Mouse (Mus musculus): ENCODE measurements around the gene Slc35c2.
A peak's percentile ranks its signal among the peaks of the same experiment; 100 is the strongest.

The Slc35c2 gene

GRCm38 (mm10) chr2:165287202-165287984 lies at the start of gene Slc35c2:
Gene Slc35c2 (minus strand): TSS chr2:165287869.
- DNase-seq (ENCODE audit: low read depth, low spot score) = peak; percentile 94

- DNase-seq (ENCODE audit: low read depth, low spot score) = peak; percentile 24
Measured at GRCm38 (mm10) chr2:165337191-165337590, 49.5 kb upstream of the Slc35c2 start.

DNA sequence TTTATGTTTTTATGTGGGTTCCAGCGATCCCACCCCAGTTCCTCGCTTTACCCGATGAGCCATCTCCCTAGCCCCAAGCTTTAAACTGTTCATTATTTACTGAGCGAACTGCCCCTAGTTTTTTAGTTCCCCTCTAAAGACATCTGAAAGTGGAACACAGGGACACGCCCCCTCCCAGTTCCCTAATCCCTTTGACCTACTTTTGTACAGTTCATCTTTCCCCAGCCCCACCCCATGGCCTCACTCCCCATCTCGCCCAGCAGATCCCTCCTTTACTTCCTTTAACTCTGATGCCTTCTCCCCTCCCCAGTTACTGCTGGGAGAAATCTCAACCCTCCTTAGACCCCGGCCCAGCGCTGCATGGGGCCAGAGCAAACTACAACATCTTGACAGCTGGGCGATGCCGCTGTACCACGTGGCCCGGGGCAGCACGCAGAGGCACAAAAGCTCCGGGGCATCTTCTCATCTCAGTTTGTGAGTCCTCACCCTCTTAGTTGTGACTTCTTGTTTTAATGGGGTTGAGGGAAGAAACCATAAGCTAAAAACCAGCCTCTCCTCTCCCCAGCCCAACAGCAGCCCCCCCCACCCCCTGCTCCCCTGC lies 45.0 kb upstream of the Slc35c2 start:
- no peak for DNase-seq (ENCODE audit: low read depth, low spot score)

- DNase-seq (ENCODE audit: low read depth, low spot score) = no peak
Measured at GRCm38 (mm10) chr2:165329703-165330102, 42.0 kb upstream of the Slc35c2 start.

DNA sequence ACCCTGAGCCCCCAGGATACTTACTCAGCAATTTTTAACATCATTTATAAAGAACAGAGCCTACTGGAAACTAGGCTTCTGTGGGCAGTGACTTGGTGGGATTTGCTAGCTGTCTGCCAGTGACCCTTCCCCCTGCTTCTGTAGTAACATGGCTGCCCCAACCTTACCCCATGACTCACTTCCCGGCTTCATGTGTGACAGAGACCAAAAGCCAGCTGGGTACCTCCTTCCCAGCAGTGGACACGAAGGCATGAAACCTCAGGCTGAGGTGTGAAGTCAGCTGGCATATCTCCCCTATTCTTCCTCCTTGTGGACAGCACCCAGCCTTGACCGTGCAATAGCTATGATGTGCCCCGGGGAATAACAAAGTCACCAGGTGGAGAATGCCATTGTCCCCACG lies 41.1 kb upstream of the Slc35c2 start:
- DNase-seq (ENCODE audit: low read depth, low spot score) = no peak

DNA sequence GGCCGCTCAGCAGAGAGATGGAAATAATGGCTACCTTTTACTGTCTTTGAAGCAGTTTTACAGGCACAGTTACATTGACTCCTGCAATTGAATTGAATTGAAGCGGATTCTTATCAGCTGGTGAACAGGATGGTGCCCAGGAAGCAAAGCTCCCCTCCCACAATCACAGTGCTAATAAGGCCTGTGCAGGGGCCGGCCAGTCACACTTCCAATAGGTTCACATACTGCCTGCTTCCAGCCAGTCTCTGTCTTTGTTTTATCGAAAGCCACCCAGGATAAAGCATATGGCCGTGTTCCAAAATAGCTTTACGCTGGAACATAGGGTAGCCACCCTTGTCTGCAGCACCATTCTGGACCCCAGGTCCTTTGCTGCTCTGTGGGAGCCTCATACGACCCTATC lies 39.7 kb upstream of the Slc35c2 start:
- no peak for DNase-seq (ENCODE audit: low read depth, low spot score)

DNA sequence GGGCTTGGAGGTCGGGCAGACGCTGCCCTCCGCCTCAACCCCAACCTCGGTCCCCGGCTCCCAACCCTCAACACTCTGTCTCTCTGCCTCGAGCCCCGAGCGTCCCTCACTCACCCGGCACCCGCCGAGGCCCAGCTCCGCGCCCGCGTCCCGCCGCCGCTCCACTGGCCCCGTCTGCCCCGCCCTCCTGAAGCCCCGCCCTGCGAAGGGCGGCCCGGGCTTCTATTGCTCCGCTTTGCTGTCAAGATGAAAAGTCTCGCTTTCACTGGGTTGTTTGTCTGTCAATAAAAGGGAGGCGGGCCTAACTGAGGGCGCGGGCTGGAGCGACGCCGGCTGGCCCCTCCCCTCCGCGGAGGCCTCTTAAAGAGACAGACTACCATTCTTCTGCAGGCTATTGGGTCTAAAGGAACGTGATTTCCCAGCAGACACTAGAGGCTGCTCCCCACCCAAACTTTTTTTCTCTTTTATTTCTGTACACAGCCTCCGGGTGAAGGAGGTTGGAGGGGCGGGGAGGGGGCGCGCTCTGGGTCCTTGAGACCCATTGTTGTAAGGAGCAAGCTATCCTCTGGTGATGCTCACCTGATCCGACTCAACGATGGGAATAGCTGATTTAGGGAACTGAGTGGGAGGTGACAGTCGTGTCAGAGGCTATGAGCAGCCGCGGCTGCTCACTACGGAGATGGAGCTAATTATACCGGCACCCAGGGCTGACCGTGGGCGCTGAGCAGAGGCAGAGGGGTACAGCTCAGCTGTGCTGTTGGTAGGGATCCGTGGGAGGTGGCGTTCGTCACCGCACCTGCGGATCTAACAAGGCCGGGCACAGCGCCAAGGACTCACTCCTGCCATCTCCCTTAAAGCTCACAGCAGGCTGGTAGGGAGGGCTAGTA lies 38.9 kb upstream of the Slc35c2 start, which contains the start of gene Elmo2:
Gene Elmo2 (minus strand): TSS at position 176 of the 887 bp plus-strand sequence.
- DNase-seq (ENCODE audit: low read depth, low spot score) = peak; percentile 97

DNA sequence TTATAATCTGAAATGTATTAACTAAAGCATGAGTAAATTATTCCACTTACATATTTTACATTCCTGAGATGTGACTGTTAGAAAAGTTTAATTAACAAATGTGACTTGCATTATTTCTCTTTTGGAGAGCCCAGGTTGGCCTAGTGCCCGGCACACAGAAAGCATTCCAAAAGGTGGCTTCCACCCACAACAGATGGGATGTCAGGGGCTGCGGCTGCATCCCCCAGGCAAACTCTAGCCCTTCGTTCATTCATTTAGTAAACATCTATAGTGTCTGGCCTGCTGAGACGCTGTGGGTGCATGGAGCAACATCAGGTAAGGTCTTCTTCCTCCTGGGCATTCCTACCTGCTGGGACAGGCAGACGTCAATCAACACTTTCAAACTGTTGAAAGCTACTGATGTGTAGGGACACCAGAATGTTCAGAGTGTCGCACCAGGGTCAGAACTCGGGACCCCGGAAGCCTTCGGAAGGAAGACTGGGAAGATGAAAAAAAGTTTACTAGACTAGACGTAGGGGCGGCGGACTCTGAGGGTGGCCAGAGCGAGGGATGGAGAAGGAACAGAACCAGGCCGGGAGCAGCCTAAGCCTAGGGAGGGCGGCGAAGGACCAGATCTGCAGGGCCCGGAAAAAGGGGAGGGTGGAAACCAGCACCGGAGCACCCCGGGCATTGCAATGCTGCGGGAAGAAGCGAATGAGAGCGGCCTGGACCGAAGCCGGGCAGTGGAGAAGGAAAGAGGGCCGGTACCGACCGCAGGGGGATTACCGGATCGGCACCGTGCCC lies 38.0 kb upstream of the Slc35c2 start:
- DNase-seq (ENCODE audit: low read depth, low spot score) = no peak

DNA sequence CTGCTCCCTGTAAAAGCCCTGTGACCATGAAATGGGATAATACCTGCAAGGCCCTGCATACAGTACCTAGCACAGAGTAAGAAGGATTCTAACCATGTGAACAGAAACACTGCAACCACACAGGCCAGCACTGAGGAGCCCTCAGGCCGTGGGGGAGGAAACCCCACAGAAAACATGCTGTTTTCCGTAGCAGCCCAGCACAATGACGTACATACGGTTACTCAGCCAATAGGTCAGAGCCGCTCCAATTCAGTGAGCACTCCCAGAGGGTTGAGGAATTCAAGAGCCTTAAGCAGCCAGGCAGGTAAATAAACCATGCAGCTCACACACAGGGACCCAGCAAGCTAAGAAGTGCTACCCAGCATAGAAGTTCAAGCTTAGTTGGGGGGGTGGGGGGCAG lies 36.3 kb upstream of the Slc35c2 start:
- DNase-seq (ENCODE audit: low read depth, low spot score) = no peak

DNA sequence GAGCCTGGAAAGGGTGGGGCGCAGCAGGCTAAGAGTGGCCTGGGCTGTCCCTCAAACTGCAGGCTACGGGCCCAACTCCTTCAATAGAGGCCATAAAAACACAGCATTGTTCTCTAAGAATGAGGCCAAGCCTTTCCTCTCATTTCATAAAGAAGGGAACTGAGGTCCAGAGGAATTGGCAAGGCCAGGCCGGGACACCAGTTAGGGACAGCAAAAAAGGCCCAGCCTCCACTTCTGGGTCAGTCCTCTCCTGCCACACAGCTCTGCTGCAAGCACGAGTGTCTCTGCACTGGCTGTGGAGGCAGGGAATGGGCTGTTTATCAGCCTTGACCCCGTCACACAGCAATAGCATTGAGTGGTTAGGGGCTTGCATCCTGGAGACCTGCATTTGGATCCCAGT lies 35.8 kb upstream of the Slc35c2 start:
- no peak for DNase-seq (ENCODE audit: low read depth, low spot score)

- no peak for DNase-seq (ENCODE audit: low read depth, low spot score)
Measured at GRCm38 (mm10) chr2:165321981-165322735, 34.5 kb upstream of the Slc35c2 start.

DNA sequence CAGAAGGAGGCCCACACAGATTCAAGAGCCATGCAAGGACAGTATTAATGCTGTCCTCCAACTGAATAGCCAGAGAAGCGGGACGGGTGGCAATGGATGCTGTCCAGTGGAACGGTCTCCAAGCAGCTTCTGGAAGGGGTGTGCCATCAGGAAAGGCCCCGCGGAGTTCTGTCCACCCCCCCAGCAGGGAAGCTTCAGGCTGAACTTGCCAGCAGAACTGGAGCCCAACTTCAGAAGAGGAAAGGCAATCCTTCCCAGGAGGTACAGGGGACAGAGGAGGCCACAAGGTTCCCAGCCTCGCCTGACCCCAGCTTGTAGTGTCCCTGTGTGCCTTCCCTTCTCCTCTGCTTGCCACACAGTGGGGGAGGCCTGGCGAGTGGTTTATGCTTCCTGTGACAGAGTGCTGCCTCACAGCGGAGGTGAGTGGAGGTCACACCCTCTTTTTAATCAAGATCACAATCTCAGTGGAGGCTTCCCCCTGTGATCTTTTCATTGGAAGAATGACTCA lies 33.8 kb upstream of the Slc35c2 start:
- DNase-seq (ENCODE audit: low read depth, low spot score) = no peak

DNA sequence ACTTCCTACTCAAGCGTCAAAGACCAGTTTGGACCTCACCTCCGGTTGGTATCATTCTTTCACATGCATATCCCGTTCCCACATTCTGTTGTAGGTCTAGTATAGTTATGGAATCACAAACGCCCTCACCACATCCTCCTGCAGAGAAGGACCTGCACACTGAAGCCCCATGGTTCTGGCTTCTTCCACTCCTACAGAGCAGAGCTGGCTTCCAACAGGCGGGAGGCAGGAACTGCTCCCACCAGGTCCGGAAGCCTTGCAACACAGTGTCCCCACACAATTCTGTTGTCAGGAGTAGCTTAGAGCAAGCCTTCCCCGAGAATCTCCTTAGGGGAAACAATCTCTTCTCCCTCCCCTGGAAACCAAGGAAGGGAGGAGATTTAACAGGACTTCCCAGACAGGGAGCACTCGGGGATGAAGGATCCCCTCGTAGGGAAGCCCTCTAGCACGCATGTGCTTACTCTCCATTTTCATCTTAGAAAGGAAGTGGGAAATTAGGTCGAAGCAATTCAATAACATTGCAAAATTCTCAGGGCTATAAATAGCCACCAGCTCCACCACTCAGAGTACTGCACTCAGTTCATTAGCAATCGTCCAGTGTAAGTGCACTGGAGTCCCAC lies 33.0 kb upstream of the Slc35c2 start:
- DNase-seq (ENCODE audit: low read depth, low spot score) = no peak

DNA sequence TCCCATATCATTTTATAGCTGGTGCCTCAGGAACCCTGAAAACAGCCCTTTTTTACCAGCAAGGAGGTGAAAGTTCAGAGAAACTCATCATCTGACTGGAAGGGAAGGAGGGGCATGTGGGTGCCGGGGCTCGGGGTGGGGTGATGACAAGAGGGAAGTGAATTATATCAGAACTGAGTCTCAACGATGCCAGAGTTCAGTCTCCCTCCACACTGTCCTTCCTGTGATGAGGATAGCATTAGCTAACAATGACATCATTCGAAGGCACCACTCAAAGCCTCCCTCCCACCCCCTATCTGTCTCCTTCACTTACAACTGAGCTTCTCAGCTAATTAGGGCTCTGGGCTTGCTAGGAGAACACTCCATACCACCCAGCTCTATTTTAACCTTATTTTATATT lies 31.8 kb upstream of the Slc35c2 start:
- no peak for DNase-seq (ENCODE audit: low read depth, low spot score)

GRCm38 (mm10) chr2:165318941-165319340 lies 31.3 kb upstream of the Slc35c2 start:
- no peak for DNase-seq (ENCODE audit: low read depth, low spot score)

GRCm38 (mm10) chr2:165317621-165318263 lies 30.1 kb upstream of the Slc35c2 start:
- no peak for DNase-seq (ENCODE audit: low read depth, low spot score)

- DNase-seq (ENCODE audit: low read depth, low spot score) = peak; percentile 61
Measured at GRCm38 (mm10) chr2:165316837-165317473, 29.3 kb upstream of the Slc35c2 start.

- no peak for DNase-seq (ENCODE audit: low read depth, low spot score)
Measured at GRCm38 (mm10) chr2:165316204-165316603, 28.5 kb upstream of the Slc35c2 start.

DNA sequence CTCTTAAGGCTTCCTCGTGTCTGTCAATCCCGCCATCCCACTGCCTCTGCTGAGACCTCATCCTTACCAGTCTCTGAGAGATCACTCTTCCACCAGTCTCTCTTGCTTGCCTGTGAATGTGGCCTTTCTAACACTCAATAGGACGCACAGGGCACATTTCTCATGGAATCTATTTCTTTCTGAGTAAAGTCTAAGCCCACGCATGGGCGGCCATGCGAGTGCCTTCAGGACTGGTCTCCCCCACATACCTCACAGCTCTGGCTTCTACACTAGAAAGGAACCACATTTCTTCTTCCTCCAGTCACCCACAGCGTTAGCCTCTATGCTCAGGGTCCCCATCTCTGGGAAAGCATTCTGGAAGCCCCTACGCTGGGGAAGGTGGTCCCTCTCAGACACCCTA lies 26.5 kb upstream of the Slc35c2 start:
- no peak for DNase-seq (ENCODE audit: low read depth, low spot score)
